Mouse (Mus musculus) stomach, postnatal 0 days (tissue): Measurements from ENCODE around the gene Gm28051.

Source experiments
- CTCF ChIP-seq: IDR thresholded peaks from 2 replicates; pipeline ENCODE4 v1.5.1; 2016; ENCODE audit warnings: antibody characterized with exemption, low read depth, mild to moderate bottlenecking, moderate library complexity
- EP300 ChIP-seq: optimal IDR thresholded peaks from 2 replicates; pipeline ENCODE3; 2016; ENCODE audit warnings: antibody characterized with exemption

GRCm38 (mm10) chr12:102719552-102720315 lies 37.8 kb downstream of the Gm28051 start:
- peak; percentile 92 for TF ChIP-seq CTCF
- no peak for TF ChIP-seq EP300
